Mouse (Mus musculus) erythroblast, embryonic 14.5 days (primary cell): ENCODE measurements around the gene Mgarp.

Experiments used
- GATA1 ChIP-seq: IDR thresholded peaks from 2 replicates; pipeline ENCODE4 v1.6.1; 2012; ENCODE audit warnings: low read length, inconsistent platforms, mixed read lengths
- TAL1 ChIP-seq: IDR thresholded peaks from 3 replicates; pipeline ENCODE4 v1.6.1; 2012; ENCODE audit warnings: low read length, inconsistent platforms, mixed read lengths

DNA sequence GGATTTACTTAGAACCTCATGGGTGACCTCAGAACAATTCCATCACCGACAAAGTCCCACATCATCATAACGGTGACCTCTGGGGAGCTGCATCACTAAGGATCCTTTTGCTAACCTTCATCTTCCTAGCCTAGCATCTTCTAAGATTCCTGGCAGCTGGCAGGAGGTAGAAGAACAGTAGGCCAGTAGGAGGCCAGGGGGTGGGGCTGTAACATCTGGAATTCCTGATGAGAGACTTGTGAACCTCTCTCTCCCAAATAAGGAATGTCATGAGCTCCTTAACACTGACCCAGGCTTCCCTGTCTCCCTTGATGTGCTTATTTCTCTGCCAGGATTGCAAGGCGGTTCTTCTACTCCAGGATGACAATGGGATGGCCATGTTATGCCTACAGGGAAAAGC is 45.7 kb downstream of the Mgarp start:
- TF ChIP-seq TAL1 (no peak), GATA1 (no peak)
